Mouse (Mus musculus): ENCODE measurements at regions not wholly inside any gene's neighbourhood (a gene's known extent, or its start where the extent isn't known, plus 50 kb on each side); places are given as distances from the start of the nearest gene placed in this dataset.

DNA sequence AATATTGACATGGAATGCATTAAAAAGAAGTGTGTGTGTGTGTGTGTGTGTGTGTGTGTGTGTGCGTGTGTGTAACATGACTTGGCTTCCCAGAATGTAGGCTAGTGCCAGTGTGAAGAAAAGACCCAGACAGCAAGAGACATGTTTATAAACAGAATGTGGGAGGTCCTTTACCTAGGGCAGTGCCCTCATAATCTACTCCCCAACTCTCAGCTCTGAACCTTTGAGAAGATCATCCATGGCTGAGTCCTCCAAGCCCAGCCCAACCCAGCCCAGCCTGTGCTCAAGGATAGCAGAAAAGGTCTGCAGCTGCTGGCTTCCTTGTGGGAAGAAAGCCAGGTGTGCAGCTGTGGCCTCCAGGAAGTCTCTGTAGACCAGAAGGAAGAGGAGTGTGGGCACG is 539.8 kb upstream of the Cdh5 start:
- Histone ChIP-seq H3K36me3 (ENCODE audit: control insufficient read depth, insufficient read depth) (no peaks in the 10 kb centered on the region), H3K4me1 (replicated peaks; ENCODE audit: control insufficient read depth, insufficient read depth, low read length) (no peaks in the 10 kb centered on the region), H3K27ac (ENCODE audit: low read depth, low read length) (no peak overlapping the region), H3K4me2 (replicated peaks; ENCODE audit: low read depth) (no peak overlapping the region), H3K9me3 (ENCODE audit: control insufficient read depth) (no peaks in the 10 kb centered on the region), H3K27me3 (replicated peaks; ENCODE audit: control insufficient read depth, insufficient read depth, low read length) (no peaks in the 10 kb centered on the region), H3K9ac (ENCODE audit: low read depth, low read length) (no peak overlapping the region), H3K4me3 (ENCODE audit: low read depth, low read length) (no peak overlapping the region)
- WGBS: 63% methylated on average over 2 of the region's 2 CpGs
- no peak for ATAC-seq
- no peak for TF ChIP-seq CTCF (IDR thresholded peaks at IDR 0.05; ENCODE audit: low read depth)

DNA sequence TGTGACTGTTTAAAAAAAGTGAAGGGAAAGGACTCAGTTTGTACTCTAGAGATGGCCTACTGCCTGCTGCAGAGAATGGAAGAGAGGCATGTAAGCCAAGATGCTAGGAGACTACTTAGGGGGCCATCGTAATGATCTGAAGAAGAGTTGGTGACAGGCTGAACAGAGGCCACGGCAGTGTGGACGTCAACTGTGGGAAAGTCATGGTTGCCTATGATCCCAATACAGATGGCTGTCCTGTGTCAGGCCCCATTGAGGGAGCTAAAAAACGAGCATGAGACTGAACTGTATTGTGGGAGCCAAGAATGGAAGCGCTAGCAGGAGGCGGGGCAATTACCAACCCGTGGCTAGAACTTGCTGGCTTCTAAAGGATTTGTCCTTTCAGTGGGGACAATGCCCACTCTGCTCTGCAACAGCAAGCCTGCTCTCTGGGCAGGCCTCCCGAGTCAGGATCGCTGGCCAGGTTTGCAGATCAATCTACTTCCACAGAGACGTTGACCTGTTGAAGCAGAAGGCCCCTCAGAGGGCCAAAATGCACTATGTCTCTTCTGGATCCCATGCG is 530.5 kb upstream of the Cdh5 start:
- H3K27ac ChIP-seq (ENCODE audit: low read depth, low read length): no peak overlapping the region
- H3K36me3 ChIP-seq (ENCODE audit: control insufficient read depth, insufficient read depth): no peaks in the 10 kb centered on the region
- H3K9me3 ChIP-seq (ENCODE audit: control insufficient read depth): no peaks in the 10 kb centered on the region
- H3K27me3 ChIP-seq (replicated peaks; ENCODE audit: control insufficient read depth, insufficient read depth, low read length): no peaks in the 10 kb centered on the region
- H3K9ac ChIP-seq (ENCODE audit: low read depth, low read length): no peak overlapping the region
- 89% methylated on average over 11 of the region's 11 CpGs for WGBS
- ATAC-seq: no peak
- H3K4me1 ChIP-seq (replicated peaks; ENCODE audit: control insufficient read depth, insufficient read depth, low read length): no peaks in the 10 kb centered on the region
- no peak for TF ChIP-seq CTCF (IDR thresholded peaks at IDR 0.05; ENCODE audit: low read depth)
- no peak overlapping the region for H3K4me2 ChIP-seq (replicated peaks; ENCODE audit: low read depth)
- H3K4me3 ChIP-seq (ENCODE audit: low read depth, low read length): no peak overlapping the region

DNA sequence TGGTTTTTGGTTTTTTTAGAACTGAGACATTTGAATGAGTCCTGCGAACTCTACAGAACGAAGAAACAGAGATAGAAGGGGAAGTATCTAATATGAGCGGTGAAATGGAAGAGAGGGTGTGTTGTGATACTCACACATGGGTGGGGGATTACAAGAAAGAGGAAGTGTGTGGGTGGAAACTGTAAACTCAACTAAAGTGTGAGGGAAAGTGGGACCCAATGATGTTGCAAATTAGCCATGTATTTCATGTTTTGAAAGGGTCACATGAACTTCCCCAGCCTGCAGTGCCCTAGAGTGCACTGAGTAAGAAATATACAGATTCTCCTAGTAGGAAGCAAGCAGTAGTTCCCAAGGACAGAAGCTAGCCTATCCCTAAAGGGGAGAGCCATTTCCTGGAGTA is 524.3 kb upstream of the Cdh5 start:
- no peak for TF ChIP-seq CTCF (IDR thresholded peaks at IDR 0.05; ENCODE audit: low read depth)
- Histone ChIP-seq H3K4me2 (replicated peaks; ENCODE audit: low read depth) (no peak overlapping the region), H3K36me3 (ENCODE audit: control insufficient read depth, insufficient read depth) (no peaks in the 10 kb centered on the region), H3K9me3 (ENCODE audit: control insufficient read depth) (no peaks in the 10 kb centered on the region), H3K4me1 (replicated peaks; ENCODE audit: control insufficient read depth, insufficient read depth, low read length) (no peaks in the 10 kb centered on the region), H3K27me3 (replicated peaks; ENCODE audit: control insufficient read depth, insufficient read depth, low read length) (no peaks in the 10 kb centered on the region), H3K4me3 (ENCODE audit: low read depth, low read length) (no peak overlapping the region), H3K9ac (ENCODE audit: low read depth, low read length) (no peak overlapping the region), H3K27ac (ENCODE audit: low read depth, low read length) (no peak overlapping the region)
- no peak for ATAC-seq
- 86% methylated on average over 3 of the region's 3 CpGs for WGBS

DNA sequence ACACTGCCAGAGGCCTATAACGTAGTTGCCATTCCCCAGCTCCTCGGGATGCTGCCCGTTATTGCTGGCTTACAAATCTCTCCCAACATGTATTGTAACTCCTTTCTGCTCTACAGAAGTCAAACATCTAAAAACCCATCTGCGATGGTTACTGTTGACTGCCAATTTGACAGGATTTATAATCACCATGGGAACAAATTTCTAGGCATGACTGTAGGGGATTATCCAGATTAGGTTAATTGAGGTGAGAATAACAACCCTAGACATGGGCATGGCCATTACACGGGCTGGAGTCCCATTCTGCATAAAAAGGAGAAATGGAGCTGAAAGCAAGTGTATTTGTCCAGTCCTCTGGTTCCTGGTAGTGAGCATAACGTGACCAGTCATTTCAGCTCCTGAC is 523.4 kb upstream of the Cdh5 start:
- H3K27me3 ChIP-seq (replicated peaks; ENCODE audit: control insufficient read depth, insufficient read depth, low read length): no peaks in the 10 kb centered on the region
- no peak overlapping the region for H3K4me3 ChIP-seq (ENCODE audit: low read depth, low read length)
- no peak for TF ChIP-seq CTCF (IDR thresholded peaks at IDR 0.05; ENCODE audit: low read depth)
- H3K9me3 ChIP-seq (ENCODE audit: control insufficient read depth): no peaks in the 10 kb centered on the region
- no peak overlapping the region for H3K9ac ChIP-seq (ENCODE audit: low read depth, low read length)
- H3K27ac ChIP-seq (ENCODE audit: low read depth, low read length): no peak overlapping the region
- 87% methylated on average over 6 of the region's 6 CpGs for WGBS
- H3K4me1 ChIP-seq (replicated peaks; ENCODE audit: control insufficient read depth, insufficient read depth, low read length): no peaks in the 10 kb centered on the region
- H3K4me2 ChIP-seq (replicated peaks; ENCODE audit: low read depth): no peak overlapping the region
- no peaks in the 10 kb centered on the region for H3K36me3 ChIP-seq (ENCODE audit: control insufficient read depth, insufficient read depth)
- no peak for ATAC-seq

DNA sequence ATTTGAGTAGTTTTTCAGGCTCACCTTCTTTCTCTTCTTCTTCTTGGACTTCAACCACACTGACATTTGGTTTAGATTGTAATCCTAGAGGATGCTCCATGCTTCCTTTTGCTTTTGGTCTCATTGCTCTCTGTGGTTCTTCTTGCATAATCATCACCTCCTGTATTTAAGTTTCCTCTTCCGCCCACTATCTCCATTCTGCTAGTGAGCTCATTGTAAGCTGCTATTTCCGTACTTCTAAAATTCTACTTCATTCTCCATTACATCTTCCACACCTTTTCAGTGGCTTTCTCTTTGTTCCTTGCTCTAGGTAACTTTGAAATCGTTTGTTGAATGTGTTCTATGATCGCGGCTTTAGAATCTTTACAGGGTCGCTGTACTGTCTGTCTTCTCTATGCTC is 493.1 kb upstream of the Cdh5 start:
- ATAC-seq: no peak
- 90% methylated on average over 6 of the region's 6 CpGs for WGBS

DNA sequence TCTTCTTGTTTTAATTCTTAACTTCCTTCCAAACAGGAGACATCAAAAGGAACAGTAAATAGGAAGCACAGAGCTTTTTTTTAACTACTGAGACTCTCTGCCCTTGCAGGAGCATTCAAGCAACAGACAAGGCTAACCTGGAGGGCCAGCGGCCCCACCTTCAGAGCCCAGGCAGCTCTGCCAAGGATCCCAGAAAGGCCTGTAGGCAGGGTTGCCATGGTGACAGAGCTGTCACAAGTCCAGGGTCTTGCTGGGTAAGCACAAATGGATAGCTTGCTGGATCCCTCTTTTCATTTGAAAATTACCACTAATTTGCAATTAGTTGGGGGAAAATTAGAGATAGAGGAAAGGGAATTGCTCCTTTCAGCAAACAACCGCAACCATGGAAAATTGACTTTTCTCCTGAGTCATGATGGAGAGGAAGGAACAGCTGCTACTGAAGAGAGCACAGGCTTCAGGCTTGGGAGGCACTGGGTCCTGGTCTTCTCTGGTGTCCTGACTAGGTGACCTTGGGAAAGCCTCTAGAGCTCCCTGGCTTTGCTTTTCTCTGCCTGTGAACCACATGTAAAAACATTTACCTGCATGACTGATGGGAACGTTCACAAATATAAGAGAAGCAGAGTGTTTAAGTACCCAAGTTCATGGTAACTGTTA is 477.5 kb upstream of the Cdh5 start:
- no peak for TF ChIP-seq CTCF (IDR thresholded peaks at IDR 0.05; ENCODE audit: low read depth)
- Histone ChIP-seq H3K4me1 (replicated peaks; ENCODE audit: control insufficient read depth, insufficient read depth, low read length) (no peaks in the 10 kb centered on the region), H3K9me3 (ENCODE audit: control insufficient read depth) (no peaks in the 10 kb centered on the region), H3K27me3 (replicated peaks; ENCODE audit: control insufficient read depth, insufficient read depth, low read length) (no peaks in the 10 kb centered on the region), H3K9ac (ENCODE audit: low read depth, low read length) (no peak overlapping the region), H3K4me2 (replicated peaks; ENCODE audit: low read depth) (no peak overlapping the region), H3K4me3 (ENCODE audit: low read depth, low read length) (no peak overlapping the region), H3K36me3 (ENCODE audit: control insufficient read depth, insufficient read depth) (no peaks in the 10 kb centered on the region), H3K27ac (ENCODE audit: low read depth, low read length) (no peak overlapping the region)
- ATAC-seq: no peak
- 61% methylated on average over 3 of the region's 3 CpGs for WGBS

More for the DNA sequence above, 493.1 kb upstream of the Cdh5 start:
- H3K4me3 ChIP-seq (ENCODE audit: low read depth, low read length): no peak overlapping the region
- H3K9me3 ChIP-seq (ENCODE audit: control insufficient read depth): no peaks in the 10 kb centered on the region
- H3K27ac ChIP-seq (ENCODE audit: low read depth, low read length): no peak overlapping the region
- TF ChIP-seq CTCF (IDR thresholded peaks at IDR 0.05; ENCODE audit: low read depth): no peak
- no peak overlapping the region for H3K9ac ChIP-seq (ENCODE audit: low read depth, low read length)
- H3K4me1 ChIP-seq (replicated peaks; ENCODE audit: control insufficient read depth, insufficient read depth, low read length): no peaks in the 10 kb centered on the region
- H3K4me2 ChIP-seq (replicated peaks; ENCODE audit: low read depth): no peak overlapping the region
- H3K36me3 ChIP-seq (ENCODE audit: control insufficient read depth, insufficient read depth): no peaks in the 10 kb centered on the region
- H3K27me3 ChIP-seq (replicated peaks; ENCODE audit: control insufficient read depth, insufficient read depth, low read length): no peaks in the 10 kb centered on the region

Measured in intestine, postnatal 0 days (tissue).